Comparison of ENCODE assay signal across 9 mouse cellular contexts in genomic region chr8:116800636-116801035, GRCm38 (mm10).
"Had no signal": no experiment of that assay in that cellular context is flagged by ENCODE, and none has a peak within 500 bp of the region (broad histone marks: within the 10 kb centered on the region; RNA-seq: fewer than 3 reads in every experiment).

No protein-coding gene starts in this region.

- ATAC-seq: midbrain, embryonic 13.5 days had no signal

- DNase-seq: kidney, adult 11 months; kidney, adult 9 months; kidney, postnatal 36 days; layer of hippocampus, adult 9-11 months; layer of hippocampus, postnatal 36 days; left cerebral cortex, postnatal 4 days; lung, adult 18-20 months; thymus, postnatal 4 days had no signal
